Mouse (Mus musculus): ENCODE measurements at regions not wholly inside any gene's neighbourhood (a gene's known extent, or its start where the extent isn't known, plus 50 kb on each side); places are given as distances from the start of the nearest gene placed in this dataset.

- TF ChIP-seq CTCF (IDR thresholded peaks at IDR 0.05; ENCODE audit: low read depth, low read length), result no peak
- no peak for TF ChIP-seq POLR2A (IDR thresholded peaks at IDR 0.05; ENCODE audit: insufficient read depth, low read length)
- no peak for TF ChIP-seq EP300 (IDR thresholded peaks at IDR 0.05; ENCODE audit: insufficient read depth, low read depth, low read length)
These were observed 541.6 kb upstream of the Hsf2 start for GRCm38 (mm10) chr10:56944434-56945145.

Measured in ES-Bruce4 (cell line).